Mouse (Mus musculus) heart, adult 2 months (tissue): Measurements from ENCODE around the gene 1700001L19Rik. TPM values are rescaled to one million over a fixed set of nuclear protein-coding genes. Genes with fewer than 3 reads are reported as not detected.

Experiments used
- DNase-seq, 2 experiments: peaks; one replicate each; pipeline ENCODE4 v3.0.0; 2021
- H3K27ac ChIP-seq: fragments of 200-600 bp; 2 replicates; pipeline ENCODE4 v1.8.1; 2022
- H3K27me3 ChIP-seq: fragments of 200-500 bp; 2 replicates; pipeline ENCODE4 v1.6.1; 2012; ENCODE audit warnings: mild to moderate bottlenecking, low read length, inconsistent platforms, mixed read lengths; ENCODE audit not compliant: control insufficient read depth, insufficient read depth
- H3K36me3 ChIP-seq: fragments of 200-500 bp; 2 replicates; pipeline ENCODE4 v1.6.1; 2012; ENCODE audit warnings: low read length, inconsistent platforms; ENCODE audit not compliant: control insufficient read depth, insufficient read depth
- H3K4me1 ChIP-seq: fragments of 200-500 bp; 2 replicates; pipeline ENCODE4 v1.6.1; 2011; ENCODE audit warnings: low read length; ENCODE audit not compliant: control insufficient read depth, insufficient read depth
- H3K4me3 ChIP-seq: fragments of 200-600 bp; 2 replicates; pipeline ENCODE4 v1.8.1; 2022
- H3K79me2 ChIP-seq: fragments of 200-500 bp; replicated peaks from 2 replicates; pipeline ENCODE4 v1.6.1; 2012; ENCODE audit warnings: mild to moderate bottlenecking, inconsistent platforms, low read length, moderate library complexity, mixed read lengths; ENCODE audit not compliant: control insufficient read depth, insufficient read depth
- H3K9ac ChIP-seq: fragments of 200-500 bp; 2 replicates; pipeline ENCODE4 v1.6.1; 2012; ENCODE audit warnings: low read depth, mild to moderate bottlenecking, control low read depth, inconsistent platforms, low read length, mixed read lengths
- CTCF ChIP-seq: fragments of 200-600 bp; IDR thresholded peaks from 2 replicates; pipeline ENCODE4 v1.8.1; 2022; ENCODE audit warnings: antibody characterized with exemption, mild to moderate bottlenecking, moderate library complexity
- EP300 ChIP-seq: fragments of 200-500 bp; IDR thresholded peaks from 2 replicates; pipeline ENCODE4 v1.6.1; 2011; ENCODE audit warnings: low read depth, low read length, control low read depth; ENCODE audit not compliant: insufficient read depth
- POLR2A ChIP-seq: fragments of 200-500 bp; IDR thresholded peaks from 2 replicates; pipeline ENCODE4 v1.6.1; 2011; ENCODE audit warnings: mild to moderate bottlenecking, low read depth, low read length, control low read depth; ENCODE audit not compliant: insufficient read depth
- WGBS: fragments of 180-500 bp; shearing (Covaris S2); methylation state at CpG from one replicate; pipeline ENCODE4 v1.1.7; 2018; 5-methylcytosine and 5-hydroxymethylcytosine counted together
- intact Hi-C: fragments of 180-260 bp; cut with DNase I; formaldehyde crosslinking; loops from one replicate; pipeline ENCODE4 v1.15.1; 2025
- polyA plus RNA-seq: library from polyadenylated mRNA; depleted of rRNA; stranded (reverse); fragments of >200 nt; gene quantifications from 2 replicates; pipeline ENCODE4 v1.2.3, GENCODE M21; 2012
- total RNA-seq, 2 experiments: library from RNA; stranded (reverse); gene quantifications; 2 replicates each; pipeline ENCODE4 v1.2.3; 2021

1700001L19Rik gene
- total and polyA plus RNA-seq, 3 experiments: 0.10 TPM; not detected in 2

- Histone ChIP-seq H3K36me3 (no peaks in the 10 kb centered on the region), H3K9ac (no peak overlapping the region), H3K27ac (no peak overlapping the region), H3K79me2 (no peaks in the 10 kb centered on the region), H3K27me3 (peaks cover 1% of the 10 kb centered on the region; the same call in 1 of the 2 replicates), H3K4me3 (no peak overlapping the region), H3K4me1 (no peaks in the 10 kb centered on the region)
- no peak for DNase-seq
- intact Hi-C loops: no loop called here
- TF ChIP-seq POLR2A (no peak), EP300 (no peak), CTCF (no peak)
Measured at GRCm38 (mm10) chr13:68598953-68599352, 1.7 kb downstream of the 1700001L19Rik start.

GRCm38 (mm10) chr13:68601184-68601583, 4.0 kb downstream of the 1700001L19Rik start:
- no peak overlapping the region for H3K4me3 ChIP-seq
- H3K27ac ChIP-seq: no peak overlapping the region
- no peak overlapping the region for H3K9ac ChIP-seq
- peaks cover 1% of the 10 kb centered on the region; the same call in 1 of the 2 replicates for H3K27me3 ChIP-seq
- H3K79me2 ChIP-seq: no peaks in the 10 kb centered on the region
- 17% methylated on average over 6 of the region's 6 CpGs for WGBS
- intact Hi-C loops: no loop called here
- H3K36me3 ChIP-seq: no peaks in the 10 kb centered on the region
- TF ChIP-seq EP300: no peak
- peak; percentile 62 for TF ChIP-seq CTCF
- no peak for DNase-seq
- no peaks in the 10 kb centered on the region for H3K4me1 ChIP-seq

GRCm38 (mm10) chr13:68603085-68603484, 5.9 kb downstream of the 1700001L19Rik start:
- H3K27me3 ChIP-seq: no peaks in the 10 kb centered on the region
- H3K4me3 ChIP-seq: no peak overlapping the region
- H3K79me2 ChIP-seq: no peaks in the 10 kb centered on the region
- no peak overlapping the region for H3K27ac ChIP-seq
- intact Hi-C loops: no loop called here
- H3K9ac ChIP-seq: no peak overlapping the region
- TF ChIP-seq POLR2A (no peak), EP300 (no peak), CTCF (no peak)
- no peak for DNase-seq
- no peaks in the 10 kb centered on the region for H3K36me3 ChIP-seq
- 65% methylated on average over 6 of the region's 6 CpGs for WGBS
- H3K4me1 ChIP-seq: no peaks in the 10 kb centered on the region

- Histone ChIP-seq H3K27me3 (no peaks in the 10 kb centered on the region), H3K79me2 (no peaks in the 10 kb centered on the region), H3K36me3 (no peaks in the 10 kb centered on the region), H3K27ac (no peak overlapping the region), H3K4me1 (no peaks in the 10 kb centered on the region), H3K9ac (no peak overlapping the region), H3K4me3 (no peak overlapping the region)
- intact Hi-C loops: no loop called here
- no peak for TF ChIP-seq POLR2A
- no peak for TF ChIP-seq CTCF
- no peak for TF ChIP-seq EP300
- WGBS: under 1% methylated on average over 10 of the region's 11 CpGs
- peak; percentile 31 to 34 for DNase-seq
Measured at GRCm38 (mm10) chr13:68605689-68606126, 8.5 kb downstream of the 1700001L19Rik start.

- no peak overlapping the region for H3K9ac ChIP-seq
- TF ChIP-seq EP300 (no peak), CTCF (no peak), POLR2A (no peak)
- WGBS: 43% methylated on average over 21 of the region's 21 CpGs
Measured at GRCm38 (mm10) chr13:68607652-68608405, 10.6 kb downstream of the 1700001L19Rik start.

GRCm38 (mm10) chr13:68622792-68623191, 25.6 kb downstream of the 1700001L19Rik start:
- TF ChIP-seq POLR2A (no peak), EP300 (no peak), CTCF (0 out of 2 replicates have a peak, but pooled peaks have one; percentile 11)
- no peak overlapping the region for H3K9ac ChIP-seq
- H3K79me2 ChIP-seq: no peaks in the 10 kb centered on the region
- 50% methylated on average over 6 of the region's 6 CpGs for WGBS
- no peaks in the 10 kb centered on the region for H3K27me3 ChIP-seq
- intact Hi-C loops: no loop called here
- no peaks in the 10 kb centered on the region for H3K4me1 ChIP-seq
- no peaks in the 10 kb centered on the region for H3K36me3 ChIP-seq
- no peak overlapping the region for H3K27ac ChIP-seq
- no peak overlapping the region for H3K4me3 ChIP-seq
- no peak for DNase-seq

More at GRCm38 (mm10) chr13:68607652-68608405, 10.6 kb downstream of the 1700001L19Rik start:
- Histone ChIP-seq H3K27me3 (no peaks in the 10 kb centered on the region), H3K4me1 (no peaks in the 10 kb centered on the region), H3K79me2 (no peaks in the 10 kb centered on the region), H3K36me3 (no peaks in the 10 kb centered on the region), H3K27ac (no peak overlapping the region), H3K4me3 (no peak overlapping the region; the same call in 1 of the 2 replicates)
- intact Hi-C loops: no loop called here
- DNase-seq: no peak
